In the genomic region with DNA sequence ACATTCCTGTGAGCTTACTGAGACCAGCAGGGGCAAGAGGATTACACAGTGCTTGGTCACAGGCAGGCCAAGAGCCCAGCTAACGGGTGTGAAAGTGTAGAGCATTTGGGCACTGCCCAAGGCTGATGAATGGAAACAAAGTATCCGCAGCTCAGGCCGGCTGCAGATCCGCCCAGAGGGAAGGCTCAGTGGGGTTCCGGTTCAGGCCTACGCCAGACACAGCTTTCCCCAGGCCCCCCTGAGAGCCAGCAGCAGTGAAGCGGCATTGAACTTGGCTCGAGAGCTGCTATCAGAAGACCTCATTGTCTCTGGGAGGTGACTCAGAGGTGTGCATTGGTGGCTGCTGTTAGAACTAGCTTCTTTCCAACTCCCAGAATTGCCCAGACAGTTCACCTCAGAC, we compare ENCODE assay signal across 8 mouse cellular contexts. TPM values are rescaled to one million over a fixed set of nuclear protein-coding genes. Genes with fewer than 3 reads are reported as not detected.
A peak's percentile ranks its signal among the peaks of the same experiment; 100 is the strongest.
DNase-seq lines count a peak whose midpoint lies in the region; ATAC-seq and TF ChIP-seq lines count a peak whose summit lies in the region.

No protein-coding gene starts in this region.

- no peak for TF ChIP-seq EP300 in liver, postnatal 0 days (IDR thresholded peaks at IDR 0.05; ENCODE audit: low read depth)

- H3K36me3 ChIP-seq in liver, embryonic 12.5 days = peaks cover 33% of the 10 kb centered on the region
- H3K36me3 ChIP-seq in liver, postnatal 0 days (replicated peaks; ENCODE audit: insufficient read depth, low read length) = peaks cover 9% of the 10 kb centered on the region; the same call in 1 of the 2 replicates
- peaks cover 9% of the 10 kb centered on the region for H3K36me3 ChIP-seq in small intestine, adult 2 months (ENCODE audit: control insufficient read depth, insufficient read depth, low read length)

- DNase-seq in liver, postnatal 0 days = no peak
- DNase-seq in cerebellum, adult 2 months = peak; percentile 75 to 80
- peak; percentile 96 for DNase-seq in heart, adult 11 months
- peak; percentile 56 for DNase-seq in layer of hippocampus, adult 9-11 months
- DNase-seq in kidney, adult 8-10 months = no peak
- no peak for DNase-seq in urinary bladder, adult 2 months (ENCODE audit: low spot score)

- H3K4me1 ChIP-seq in liver, embryonic 12.5 days = peaks cover 50% of the 10 kb centered on the region
- H3K4me1 ChIP-seq in liver, postnatal 0 days (ENCODE audit: insufficient read depth) = peaks cover 23% of the 10 kb centered on the region
- peaks cover 28% of the 10 kb centered on the region for H3K4me1 ChIP-seq in cerebellum, adult 2 months (ENCODE audit: control insufficient read depth, insufficient read depth, low read length)
- H3K4me1 ChIP-seq in small intestine, adult 2 months (ENCODE audit: control insufficient read depth, insufficient read depth, insufficient read length, low read length) = peaks cover 19% of the 10 kb centered on the region

- ATAC-seq in liver, embryonic 12.5 days = no peak
- ATAC-seq in liver, postnatal 0 days = no peak

- 57% methylated on average over 8 of the region's 8 CpGs for WGBS in liver, embryonic 12.5 days (ENCODE audit: insufficient replicate concordance)
- WGBS in liver, postnatal 0 days (ENCODE audit: insufficient replicate concordance) = 79% methylated on average over 8 of the region's 8 CpGs
- under 1% methylated on average over 8 of the region's 8 CpGs for WGBS in cerebellum, adult 2 months
- WGBS in small intestine, adult 2 months = 66% methylated on average over 8 of the region's 8 CpGs

- peak overlapping the region; percentile 83 for H3K4me3 ChIP-seq in liver, embryonic 12.5 days
- no peak overlapping the region for H3K4me3 ChIP-seq in liver, postnatal 0 days (ENCODE audit: low read depth, low read length)
- peak overlapping the region; percentile 62 for H3K4me3 ChIP-seq in cerebellum, adult 2 months (replicated peaks; ENCODE audit: insufficient read depth, low read depth, low read length)
- H3K4me3 ChIP-seq in small intestine, adult 2 months (ENCODE audit: low read depth, low read length) = no peak overlapping the region

- no peak for TF ChIP-seq POLR2A in cerebellum, adult 2 months (IDR thresholded peaks at IDR 0.05; ENCODE audit: borderline replicate concordance, insufficient read depth, low read length)
- TF ChIP-seq POLR2A in small intestine, adult 2 months (IDR thresholded peaks at IDR 0.05; ENCODE audit: low read depth, low read length) = no peak

- H3K27me3 ChIP-seq in liver, embryonic 12.5 days (replicated peaks) = no peaks in the 10 kb centered on the region
- no peaks in the 10 kb centered on the region for H3K27me3 ChIP-seq in liver, postnatal 0 days (ENCODE audit: insufficient read depth, low read length)
- H3K27me3 ChIP-seq in cerebellum, adult 2 months (ENCODE audit: control insufficient read depth, insufficient read depth, low read length) = no peaks in the 10 kb centered on the region
- H3K27me3 ChIP-seq in small intestine, adult 2 months (ENCODE audit: control insufficient read depth, insufficient read depth, low read length) = no peaks in the 10 kb centered on the region

- peak overlapping the region; percentile 90 for H3K9ac ChIP-seq in liver, embryonic 12.5 days
- no peak overlapping the region for H3K9ac ChIP-seq in liver, postnatal 0 days (replicated peaks)

- no peak for TF ChIP-seq CTCF in liver, postnatal 0 days (IDR thresholded peaks at IDR 0.05; ENCODE audit: low read depth)
- no peak for TF ChIP-seq CTCF in cerebellum, adult 2 months (IDR thresholded peaks at IDR 0.05; ENCODE audit: borderline replicate concordance, insufficient read depth, low read depth, low read length)
- no peak for TF ChIP-seq CTCF in small intestine, adult 2 months (IDR thresholded peaks at IDR 0.05; ENCODE audit: extremely low read depth, insufficient read length, insufficient replicate concordance, low read depth, low read length)

- peak overlapping the region; percentile 95 for H3K4me2 ChIP-seq in liver, embryonic 12.5 days
- H3K4me2 ChIP-seq in liver, postnatal 0 days (ENCODE audit: low read depth, low read length) = no peak overlapping the region

- no peaks in the 10 kb centered on the region for H3K9me3 ChIP-seq in liver, embryonic 12.5 days (replicated peaks)
- no peaks in the 10 kb centered on the region for H3K9me3 ChIP-seq in liver, postnatal 0 days (ENCODE audit: low read length)

- H3K27ac ChIP-seq in liver, embryonic 12.5 days = peak overlapping the region; percentile 81
- H3K27ac ChIP-seq in liver, postnatal 0 days (ENCODE audit: low read depth) = no peak overlapping the region
- H3K27ac ChIP-seq in cerebellum, adult 2 months (ENCODE audit: insufficient read depth, low read length) = peak overlapping the region; percentile 87
- H3K27ac ChIP-seq in small intestine, adult 2 months (ENCODE audit: insufficient read depth, low read depth, low read length) = peak overlapping the region; percentile 5; the same call in 1 of the 2 replicates

RNA-seq across cellular contexts. Expression of a gene that starts 2.5 kb away (rescaled TPM):
- 51.2 and 52.6 TPM in 2 replicates for polyA plus RNA-seq in liver, embryonic 12.5 days (2016; fragmentation: Nextera tagmentation; extraction: Ambion mirVana)
- 29.0 and 30.2 TPM in 2 replicates for polyA plus RNA-seq in liver, postnatal 0 days (2015; fragmentation: Nextera tagmentation; extraction: Ambion mirVana)
- 391 and 435 TPM in 2 replicates for polyA plus RNA-seq in cerebellum, adult 2 months (2012; rRNA removed)
- 34.7 and 84.6 TPM in 2 replicates for polyA plus RNA-seq in small intestine, adult 2 months (2012; rRNA removed)
- polyA plus RNA-seq in urinary bladder, adult 2 months (2012; rRNA removed) = 70.9 and 84.6 TPM in 2 replicates

RNA-seq across cellular contexts. Expression of a gene that starts 12.9 kb away (rescaled TPM):
- 35.3 and 39.9 TPM in 2 replicates for polyA plus RNA-seq in liver, embryonic 12.5 days (2016; fragmentation: Nextera tagmentation; extraction: Ambion mirVana)
- polyA plus RNA-seq in liver, postnatal 0 days (2015; fragmentation: Nextera tagmentation; extraction: Ambion mirVana) = 27.8 and 28.1 TPM in 2 replicates
- polyA plus RNA-seq in cerebellum, adult 2 months (2012; rRNA removed) = 38.3 and 39.2 TPM in 2 replicates
- polyA plus RNA-seq in small intestine, adult 2 months (2012; rRNA removed) = 11.1 and 14.5 TPM in 2 replicates
- polyA plus RNA-seq in urinary bladder, adult 2 months (2012; rRNA removed) = 37.9 and 41.1 TPM in 2 replicates

RNA-seq across cellular contexts. Expression of a gene that starts 18.7 kb away (rescaled TPM):
- 127 and 135 TPM in 2 replicates for polyA plus RNA-seq in liver, embryonic 12.5 days (2016; fragmentation: Nextera tagmentation; extraction: Ambion mirVana)
- polyA plus RNA-seq in liver, postnatal 0 days (2015; fragmentation: Nextera tagmentation; extraction: Ambion mirVana) = 169 and 176 TPM in 2 replicates
- polyA plus RNA-seq in cerebellum, adult 2 months (2012; rRNA removed) = 290 and 306 TPM in 2 replicates
- polyA plus RNA-seq in small intestine, adult 2 months (2012; rRNA removed) = 93.9 and 163 TPM in 2 replicates
- 165 and 194 TPM in 2 replicates for polyA plus RNA-seq in urinary bladder, adult 2 months (2012; rRNA removed)

RNA-seq across cellular contexts. Expression of a gene that starts 18.8 kb away (rescaled TPM):
- polyA plus RNA-seq in liver, embryonic 12.5 days (2016; fragmentation: Nextera tagmentation; extraction: Ambion mirVana) = 82.4 and 85.5 TPM in 2 replicates
- polyA plus RNA-seq in liver, postnatal 0 days (2015; fragmentation: Nextera tagmentation; extraction: Ambion mirVana) = 41.1 and 42.3 TPM in 2 replicates
- 24.4 and 26.4 TPM in 2 replicates for polyA plus RNA-seq in cerebellum, adult 2 months (2012; rRNA removed)
- 2.3 and 2.4 TPM in 2 replicates for polyA plus RNA-seq in small intestine, adult 2 months (2012; rRNA removed)
- 26.1 and 29.7 TPM in 2 replicates for polyA plus RNA-seq in urinary bladder, adult 2 months (2012; rRNA removed)

RNA-seq across cellular contexts. Expression of a gene that starts 33.9 kb away (rescaled TPM):
- polyA plus RNA-seq in liver, embryonic 12.5 days (2016; fragmentation: Nextera tagmentation; extraction: Ambion mirVana) = 10.7 and 10.9 TPM in 2 replicates
- polyA plus RNA-seq in liver, postnatal 0 days (2015; fragmentation: Nextera tagmentation; extraction: Ambion mirVana) = 7.0 and 7.1 TPM in 2 replicates
- 29.4 and 32.0 TPM in 2 replicates for polyA plus RNA-seq in cerebellum, adult 2 months (2012; rRNA removed)
- 6.6 and 11.4 TPM in 2 replicates for polyA plus RNA-seq in small intestine, adult 2 months (2012; rRNA removed)
- 28.7 and 39.4 TPM in 2 replicates for polyA plus RNA-seq in urinary bladder, adult 2 months (2012; rRNA removed)

Comparison
In these comparisons a context has a peak if more than half of its experiments do, and no peak if none do; other contexts are left out.
1. H3K4me3 ChIP-seq: peak in liver, embryonic 12.5 days (single experiment) and cerebellum, adult 2 months (single experiment); none in liver, postnatal 0 days (single experiment) and small intestine, adult 2 months (single experiment).
2. DNase-seq: peak in cerebellum, adult 2 months (2 of 2), heart, adult 11 months (single experiment) and layer of hippocampus, adult 9-11 months (single experiment); none in liver, postnatal 0 days (single experiment), kidney, adult 8-10 months (0 of 2) and urinary bladder, adult 2 months (single experiment).